Mouse (Mus musculus) hindbrain, embryonic 16.5 days (tissue): ENCODE results near the gene Prkag2. TPM values are rescaled to one million over a fixed set of nuclear protein-coding genes. Genes with fewer than 3 reads are reported as not detected.

Experiments
- ATAC-seq: fragments of 200-750 bp; cut with Nextera tagmentation; 2 replicates; pipeline ENCODE4 v1.8.0; 2017; ENCODE audit warnings: moderate TSS enrichment, moderate library complexity
- H3K27ac ChIP-seq: fragments of 300-500 bp; sonication (generic); 2 replicates; pipeline ENCODE4 v1.5.1; 2014; ENCODE audit warnings: low read depth, mild to moderate bottlenecking, control low read depth, low read length, moderate library complexity
- H3K27me3 ChIP-seq: fragments of 300-500 bp; sonication (generic); replicated peaks from 2 replicates; pipeline ENCODE4 v1.6.1; 2014; ENCODE audit warnings: low read length; ENCODE audit not compliant: control insufficient read depth, insufficient read depth
- H3K36me3 ChIP-seq: fragments of 300-500 bp; sonication (generic); 2 replicates; pipeline ENCODE4 v1.6.1; 2014; ENCODE audit warnings: mild to moderate bottlenecking, low read length, moderate library complexity, mixed read lengths; ENCODE audit not compliant: control insufficient read depth, insufficient read depth
- H3K4me1 ChIP-seq: fragments of 300-500 bp; sonication (generic); 2 replicates; pipeline ENCODE4 v1.6.1; 2014; ENCODE audit warnings: low read depth, low read length; ENCODE audit not compliant: control insufficient read depth, insufficient read depth
- H3K4me2 ChIP-seq: fragments of 300-500 bp; sonication (generic); 2 replicates; pipeline ENCODE4 v1.6.1; 2014; ENCODE audit warnings: mild to moderate bottlenecking, low read length, control low read depth, moderate library complexity
- H3K4me3 ChIP-seq: fragments of 300-500 bp; sonication (generic); 2 replicates; pipeline ENCODE4 v1.5.1; 2014; ENCODE audit warnings: mild to moderate bottlenecking, low read length, control low read depth, moderate library complexity
- H3K9ac ChIP-seq: fragments of 300-500 bp; sonication (generic); 2 replicates; pipeline ENCODE4 v1.6.1; 2014; ENCODE audit warnings: low read depth, mild to moderate bottlenecking, control low read depth, low read length, moderate library complexity
- H3K9me3 ChIP-seq: fragments of 300-500 bp; sonication (generic); 2 replicates; pipeline ENCODE4 v1.6.1; 2014; ENCODE audit warnings: mild to moderate bottlenecking, low read length, moderate library complexity; ENCODE audit not compliant: control insufficient read depth
- WGBS: fragments of 180-500 bp; shearing (Covaris S2); extraction: QIAGEN DNeasy Blood & Tissue Kit; methylation state at CpG from one replicate; pipeline ENCODE4 v1.1.7; 2014; 5-methylcytosine and 5-hydroxymethylcytosine counted together
- polyA plus RNA-seq: library from polyadenylated mRNA; unstranded; fragments of >200 nt; fragmentation: Nextera tagmentation; extraction: Ambion mirVana; gene quantifications from 2 replicates; pipeline ENCODE4 v1.2.1, GENCODE M21; 2015

The Prkag2 gene
- polyA plus RNA-seq, 1 experiment from 2014 or later = 111 TPM

- Histone ChIP-seq H3K4me2 (no peak overlapping the region), H3K27me3 (no peaks in the 10 kb centered on the region), H3K4me1 (no peaks in the 10 kb centered on the region), H3K9ac (no peak overlapping the region), H3K27ac (no peak overlapping the region), H3K4me3 (no peak overlapping the region), H3K9me3 (no peaks in the 10 kb centered on the region), H3K36me3 (no peaks in the 10 kb centered on the region)
- 80% methylated on average over 5 of the region's 5 CpGs for WGBS
- peak; percentile 70; the same call in 1 of the 2 replicates for ATAC-seq
These were observed 139.7 kb downstream of the Prkag2 start for GRCm38 (mm10) chr5:24960791-24961190.

GRCm38 (mm10) chr5:24959758-24960157 lies 140.7 kb downstream of the Prkag2 start:
- Histone ChIP-seq H3K9ac (no peak overlapping the region), H3K27ac (no peak overlapping the region), H3K9me3 (no peaks in the 10 kb centered on the region), H3K4me1 (no peaks in the 10 kb centered on the region), H3K4me2 (no peak overlapping the region), H3K4me3 (no peak overlapping the region), H3K27me3 (no peaks in the 10 kb centered on the region), H3K36me3 (no peaks in the 10 kb centered on the region)
- 95% methylated on average over 3 of the region's 3 CpGs for WGBS
- no peak for ATAC-seq

- 89% methylated on average over 5 of the region's 5 CpGs for WGBS
- H3K9ac ChIP-seq = no peak overlapping the region
These were observed 141.8 kb downstream of the Prkag2 start for GRCm38 (mm10) chr5:24958596-24958995.

GRCm38 (mm10) chr5:24956891-24957290 lies 143.6 kb downstream of the Prkag2 start:
- H3K9me3 ChIP-seq = no peaks in the 10 kb centered on the region
- 85% methylated on average over 7 of the region's 7 CpGs for WGBS
- H3K4me3 ChIP-seq = no peak overlapping the region
- no peak overlapping the region for H3K4me2 ChIP-seq
- no peaks in the 10 kb centered on the region for H3K27me3 ChIP-seq
- no peak for ATAC-seq
- H3K27ac ChIP-seq = no peak overlapping the region
- no peaks in the 10 kb centered on the region for H3K36me3 ChIP-seq
- peaks cover 12% of the 10 kb centered on the region for H3K4me1 ChIP-seq
- H3K9ac ChIP-seq = no peak overlapping the region

More at GRCm38 (mm10) chr5:24958596-24958995, 141.8 kb downstream of the Prkag2 start:
- Histone ChIP-seq H3K27me3 (no peaks in the 10 kb centered on the region), H3K4me3 (no peak overlapping the region), H3K9me3 (no peaks in the 10 kb centered on the region), H3K27ac (no peak overlapping the region), H3K4me2 (no peak overlapping the region), H3K4me1 (peaks cover 2% of the 10 kb centered on the region; the same call in 1 of the 2 replicates), H3K36me3 (no peaks in the 10 kb centered on the region)
- ATAC-seq = no peak

- no peak overlapping the region for H3K4me3 ChIP-seq
- ATAC-seq = peak; percentile 90
- 54% methylated on average over 16 of the region's 16 CpGs for WGBS
- no peaks in the 10 kb centered on the region for H3K36me3 ChIP-seq
- H3K27ac ChIP-seq = peak overlapping the region; percentile 35; the same call in 1 of the 2 replicates
- no peaks in the 10 kb centered on the region for H3K9me3 ChIP-seq
- peaks cover 12% of the 10 kb centered on the region for H3K4me1 ChIP-seq
- H3K9ac ChIP-seq = peak overlapping the region; percentile 17; the same call in 1 of the 2 replicates
- H3K4me2 ChIP-seq = peak overlapping the region; percentile 15; the same call in 1 of the 2 replicates
- no peaks in the 10 kb centered on the region for H3K27me3 ChIP-seq
These were observed 147.3 kb downstream of the Prkag2 start for GRCm38 (mm10) chr5:24952842-24953741.

- H3K9me3 ChIP-seq = no peaks in the 10 kb centered on the region
- H3K36me3 ChIP-seq = no peaks in the 10 kb centered on the region
These were observed 148.2 kb downstream of the Prkag2 start for GRCm38 (mm10) chr5:24952212-24952611.

DNA sequence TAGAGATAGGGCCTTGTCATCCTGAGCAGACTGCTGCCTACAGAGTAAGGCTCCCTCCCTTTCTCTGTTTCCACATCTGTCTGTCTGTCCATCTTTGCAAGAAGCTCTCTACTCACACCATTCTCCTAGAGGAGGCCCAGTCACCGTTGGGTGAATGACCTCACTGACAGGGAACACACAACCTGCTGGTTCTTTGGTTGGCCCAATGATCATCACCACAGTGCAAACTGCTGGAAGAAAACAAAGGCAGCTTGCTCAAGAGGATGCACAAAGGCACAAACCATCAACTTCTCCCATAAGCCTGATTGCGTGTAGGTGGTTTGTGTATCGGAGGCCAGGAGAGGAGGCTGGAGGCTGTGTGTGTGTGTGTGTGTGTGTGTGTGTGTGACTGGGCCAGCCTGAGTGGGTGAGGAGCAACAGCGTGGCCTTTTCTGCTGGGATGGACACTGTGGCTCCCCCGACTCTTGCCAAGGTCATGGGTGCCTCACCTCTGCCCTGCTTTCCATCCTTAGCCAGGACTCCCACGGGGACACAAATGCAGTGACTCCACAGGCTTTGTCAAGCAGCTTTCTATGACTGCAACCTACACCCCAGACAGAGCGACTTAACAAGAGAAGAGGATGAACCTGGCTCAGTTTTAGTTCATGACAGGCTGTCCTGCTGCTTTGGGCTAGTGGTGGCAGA lies 149.4 kb downstream of the Prkag2 start:
- H3K27me3 ChIP-seq = no peaks in the 10 kb centered on the region
- no peaks in the 10 kb centered on the region for H3K9me3 ChIP-seq
- H3K4me2 ChIP-seq = no peak overlapping the region
- no peak overlapping the region for H3K4me3 ChIP-seq
- no peaks in the 10 kb centered on the region for H3K36me3 ChIP-seq
- peaks cover 12% of the 10 kb centered on the region for H3K4me1 ChIP-seq
- H3K27ac ChIP-seq = no peak overlapping the region
- ATAC-seq = no peak
- 73% methylated on average over 7 of the region's 7 CpGs for WGBS
- no peak overlapping the region for H3K9ac ChIP-seq

More at GRCm38 (mm10) chr5:24952212-24952611, 148.2 kb downstream of the Prkag2 start:
- Histone ChIP-seq H3K4me1 (peaks cover 12% of the 10 kb centered on the region), H3K27ac (no peak overlapping the region), H3K4me2 (no peak overlapping the region), H3K4me3 (no peak overlapping the region), H3K9ac (no peak overlapping the region), H3K27me3 (no peaks in the 10 kb centered on the region)
- 60% methylated on average over 6 of the region's 6 CpGs for WGBS
- ATAC-seq = no peak

DNA sequence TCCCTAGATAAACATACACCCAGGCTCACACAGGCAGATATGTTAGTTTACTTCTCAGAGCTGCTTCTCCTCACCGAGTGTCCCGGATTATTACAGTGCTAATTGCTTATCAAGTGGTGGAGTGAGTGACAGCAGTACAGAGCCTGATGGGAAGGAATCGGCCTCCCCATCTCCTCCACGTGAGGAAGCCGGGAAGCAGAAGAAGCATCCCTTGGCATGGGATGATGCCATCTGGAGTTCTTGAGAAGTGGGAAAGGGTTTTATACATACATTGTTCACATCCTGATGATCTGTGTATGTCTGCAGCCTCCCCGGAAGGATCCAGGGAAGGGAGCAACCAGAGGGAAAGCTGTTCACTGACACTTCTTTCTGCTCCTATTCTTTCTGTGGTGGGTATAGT lies 150.4 kb downstream of the Prkag2 start:
- Histone ChIP-seq H3K9me3 (no peaks in the 10 kb centered on the region), H3K36me3 (no peaks in the 10 kb centered on the region), H3K27me3 (no peaks in the 10 kb centered on the region), H3K4me2 (no peak overlapping the region), H3K9ac (no peak overlapping the region), H3K4me3 (no peak overlapping the region), H3K27ac (no peak overlapping the region), H3K4me1 (peaks cover 12% of the 10 kb centered on the region)
- 76% methylated on average over 6 of the region's 6 CpGs for WGBS
- no peak for ATAC-seq
